Mouse (Mus musculus) heart, embryonic 14.5 days (tissue): Measurements from ENCODE around the gene Vgll2. TPM values are rescaled to one million over a fixed set of nuclear protein-coding genes. Genes with fewer than 3 reads are reported as not detected.

Experiments used
- ATAC-seq: fragments of 200-750 bp; cut with Nextera tagmentation; 2 replicates; pipeline ENCODE4 v1.8.0; 2017; ENCODE audit warnings: low read depth, moderate TSS enrichment; ENCODE audit not compliant: insufficient number of reproducible peaks, insufficient read depth, low FRiP score
- H3K27ac ChIP-seq, 2 experiments: fragments of 200-500 bp in 1 of 2; fragments of 300-500 bp in 1 of 2; sonication (generic) in 1 of 2; replicated peaks in 1 of 2; 2 replicates each; pipeline ENCODE4 v1.5.1; 2012 to 2014; ENCODE audit warnings: low read depth in 2 of 2, low read length in 2 of 2, control low read depth in 1 of 2, mild to moderate bottlenecking in 1 of 2, mixed read lengths in 1 of 2; ENCODE audit not compliant: control insufficient read depth in 1 of 2, insufficient read depth in 1 of 2
- H3K27me3 ChIP-seq: fragments of 300-500 bp; sonication (generic); 2 replicates; pipeline ENCODE4 v1.6.1; 2014; ENCODE audit warnings: mild to moderate bottlenecking, low read length, control low read depth; ENCODE audit not compliant: control insufficient read depth, insufficient read depth
- H3K36me3 ChIP-seq: fragments of 300-500 bp; sonication (generic); 2 replicates; pipeline ENCODE4 v1.6.1; 2014; ENCODE audit warnings: mild to moderate bottlenecking, control low read depth, low read length, mixed read lengths; ENCODE audit not compliant: control insufficient read depth, insufficient read depth
- H3K4me1 ChIP-seq, 2 experiments: fragments of 200-500 bp in 1 of 2; fragments of 300-500 bp in 1 of 2; sonication (generic) in 1 of 2; 2 replicates each; pipeline ENCODE4 v1.6.1; 2012 to 2014; ENCODE audit warnings: low read length in 2 of 2, control low read depth in 1 of 2, mixed read lengths in 1 of 2; ENCODE audit not compliant: control insufficient read depth in 2 of 2, insufficient read depth in 2 of 2
- H3K4me2 ChIP-seq: fragments of 300-500 bp; sonication (generic); 2 replicates; pipeline ENCODE4 v1.6.1; 2014; ENCODE audit warnings: mild to moderate bottlenecking, low read length
- H3K4me3 ChIP-seq, 2 experiments: fragments of 200-500 bp in 1 of 2; fragments of 300-500 bp in 1 of 2; sonication (generic) in 1 of 2; 2 replicates each; pipeline ENCODE4 v1.5.1; 2012 to 2014; ENCODE audit warnings: low read length in 2 of 2, mild to moderate bottlenecking in 2 of 2, control low read depth in 1 of 2, low read depth in 1 of 2, moderate library complexity in 1 of 2; ENCODE audit not compliant: control insufficient read depth in 1 of 2, insufficient read depth in 1 of 2
- H3K9ac ChIP-seq: fragments of 300-500 bp; sonication (generic); 2 replicates; pipeline ENCODE4 v1.6.1; 2014; ENCODE audit warnings: mild to moderate bottlenecking, low read length
- H3K9me3 ChIP-seq: fragments of 300-500 bp; sonication (generic); 2 replicates; pipeline ENCODE4 v1.6.1; 2016; ENCODE audit warnings: low read length, control low read depth; ENCODE audit not compliant: control insufficient read depth
- WGBS: fragments of 180-500 bp; shearing (Covaris S2); extraction: QIAGEN DNeasy Blood & Tissue Kit; methylation state at CpG from one replicate; pipeline ENCODE4 v1.1.7; 2014; 5-methylcytosine and 5-hydroxymethylcytosine counted together
- polyA plus RNA-seq: library from polyadenylated mRNA; unstranded; fragments of >200 nt; fragmentation: Nextera tagmentation; extraction: Ambion mirVana; gene quantifications from 2 replicates; pipeline ENCODE4 v1.2.1, GENCODE M21; 2014

The Vgll2 gene
- polyA plus RNA-seq, 1 experiment from 2014 or later: not detected

DNA sequence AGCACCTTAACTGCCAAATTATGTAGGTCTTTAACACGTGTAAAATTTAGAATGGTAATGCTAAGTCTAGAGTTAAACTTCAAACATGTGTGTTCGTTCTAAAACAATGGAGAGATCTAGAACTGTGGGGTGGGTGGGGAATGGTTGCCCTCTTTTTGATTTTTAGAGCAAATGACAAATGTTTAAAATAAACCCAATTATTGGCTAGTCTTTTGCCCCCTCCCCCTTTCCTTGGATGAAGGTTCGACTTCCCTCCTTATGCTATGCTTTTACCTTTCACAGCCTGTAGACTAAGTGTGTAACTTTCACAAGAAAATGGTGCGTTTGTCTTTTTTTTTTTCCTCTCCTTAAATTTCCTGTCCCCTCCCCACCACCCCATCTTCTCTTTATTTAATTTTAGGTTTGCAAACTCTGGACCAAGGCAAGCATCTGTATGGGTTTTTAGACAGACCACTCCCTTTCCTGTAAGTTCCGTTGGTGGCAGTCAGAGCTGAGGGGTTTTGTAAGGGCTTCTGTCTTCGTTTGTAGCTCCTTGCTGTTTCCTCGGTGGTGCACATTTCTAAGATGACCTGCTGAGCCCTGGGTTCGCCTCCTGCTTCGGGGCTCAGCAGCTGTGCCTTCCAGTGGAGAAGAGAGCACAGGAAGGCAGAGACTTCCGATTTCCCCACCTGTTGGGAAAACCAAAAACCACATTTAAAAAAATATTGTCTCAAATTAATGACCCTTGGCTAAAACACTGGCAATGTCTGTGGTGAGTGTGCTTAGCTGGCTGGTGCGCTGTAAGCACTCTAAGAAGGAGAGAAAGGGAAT is 6.5 kb downstream of the Vgll2 start:
- H3K4me1 ChIP-seq: peaks cover 0 to 8% of the 10 kb centered on the region in 2 experiments; a peak in 2 of 4 replicates
- 4% methylated on average over 11 of the region's 11 CpGs for WGBS
- H3K4me2 ChIP-seq: no peak overlapping the region
- H3K9me3 ChIP-seq: no peaks in the 10 kb centered on the region
- no peaks in the 10 kb centered on the region for H3K36me3 ChIP-seq
- no peak overlapping the region for H3K9ac ChIP-seq
- ATAC-seq: no peak
- no peak overlapping the region for H3K27ac ChIP-seq
- peaks cover 87% of the 10 kb centered on the region for H3K27me3 ChIP-seq
- H3K4me3 ChIP-seq: no peak overlapping the region

- Histone ChIP-seq H3K36me3 (no peaks in the 10 kb centered on the region), H3K27ac (no peak overlapping the region), H3K27me3 (peaks cover 79% of the 10 kb centered on the region), H3K4me3 (no peak overlapping the region), H3K4me1 (peaks cover 0 to 8% of the 10 kb centered on the region in 2 experiments; a peak in 2 of 4 replicates), H3K9ac (no peak overlapping the region), H3K9me3 (no peaks in the 10 kb centered on the region), H3K4me2 (peak overlapping the region; percentile 24)
- 4% methylated on average over 10 of the region's 10 CpGs for WGBS
- no peak for ATAC-seq
These were observed 7.2 kb downstream of the Vgll2 start for GRCm38 (mm10) chr10:52029421-52030080.

- peaks cover 37% of the 10 kb centered on the region for H3K27me3 ChIP-seq
- no peaks in the 10 kb centered on the region for H3K9me3 ChIP-seq
- no peak for ATAC-seq
- H3K4me1 ChIP-seq: no peaks in the 10 kb centered on the region
- no peak overlapping the region for H3K27ac ChIP-seq
- H3K4me2 ChIP-seq: no peak overlapping the region
- no peaks in the 10 kb centered on the region for H3K36me3 ChIP-seq
- H3K9ac ChIP-seq: no peak overlapping the region
- H3K4me3 ChIP-seq: no peak overlapping the region
These were observed 11.4 kb downstream of the Vgll2 start for GRCm38 (mm10) chr10:52033729-52034128.

DNA sequence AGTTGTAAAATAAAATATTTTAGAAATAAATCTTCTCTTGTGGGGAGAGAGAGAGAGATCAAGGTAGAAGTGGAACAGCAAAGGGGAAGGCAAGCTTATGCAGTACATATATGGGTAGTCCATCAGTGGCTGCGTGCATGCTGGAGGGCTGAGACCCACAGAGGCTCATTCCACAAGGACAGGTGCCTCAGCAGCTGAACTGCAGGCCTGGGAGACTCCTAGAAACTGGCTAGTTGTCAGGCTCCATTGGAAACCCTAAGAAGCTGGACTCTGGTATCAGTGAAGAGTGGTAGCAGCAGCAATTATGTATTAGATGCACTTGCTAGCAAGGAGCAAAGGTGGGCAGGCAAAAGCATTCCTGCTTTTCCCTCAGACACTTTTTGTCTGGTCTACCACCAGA is 17.1 kb downstream of the Vgll2 start:
- Histone ChIP-seq H3K4me2 (no peak overlapping the region), H3K9ac (no peak overlapping the region), H3K9me3 (no peaks in the 10 kb centered on the region), H3K36me3 (no peaks in the 10 kb centered on the region), H3K4me3 (no peak overlapping the region), H3K27ac (no peak overlapping the region), H3K4me1 (no peaks in the 10 kb centered on the region), H3K27me3 (no peaks in the 10 kb centered on the region)
- WGBS: 85% methylated on average over 1 of the region's 1 CpGs
- ATAC-seq: no peak

GRCm38 (mm10) chr10:52043086-52043485 is 20.8 kb downstream of the Vgll2 start:
- no peak overlapping the region for H3K27ac ChIP-seq
- no peaks in the 10 kb centered on the region for H3K36me3 ChIP-seq
- H3K4me1 ChIP-seq: no peaks in the 10 kb centered on the region
- 73% methylated on average over 5 of the region's 5 CpGs for WGBS
- no peaks in the 10 kb centered on the region for H3K27me3 ChIP-seq
- ATAC-seq: no peak
- no peak overlapping the region for H3K9ac ChIP-seq
- H3K4me3 ChIP-seq: no peak overlapping the region
- no peak overlapping the region for H3K4me2 ChIP-seq
- H3K9me3 ChIP-seq: no peaks in the 10 kb centered on the region

- Histone ChIP-seq H3K4me2 (no peak overlapping the region), H3K27ac (no peak overlapping the region), H3K4me3 (no peak overlapping the region), H3K27me3 (no peaks in the 10 kb centered on the region), H3K9ac (no peak overlapping the region), H3K4me1 (no peaks in the 10 kb centered on the region), H3K9me3 (no peaks in the 10 kb centered on the region), H3K36me3 (no peaks in the 10 kb centered on the region)
- WGBS: 31% methylated on average over 3 of the region's 3 CpGs
- ATAC-seq: no peak
These were observed 26.0 kb downstream of the Vgll2 start for GRCm38 (mm10) chr10:52048287-52048686.

DNA sequence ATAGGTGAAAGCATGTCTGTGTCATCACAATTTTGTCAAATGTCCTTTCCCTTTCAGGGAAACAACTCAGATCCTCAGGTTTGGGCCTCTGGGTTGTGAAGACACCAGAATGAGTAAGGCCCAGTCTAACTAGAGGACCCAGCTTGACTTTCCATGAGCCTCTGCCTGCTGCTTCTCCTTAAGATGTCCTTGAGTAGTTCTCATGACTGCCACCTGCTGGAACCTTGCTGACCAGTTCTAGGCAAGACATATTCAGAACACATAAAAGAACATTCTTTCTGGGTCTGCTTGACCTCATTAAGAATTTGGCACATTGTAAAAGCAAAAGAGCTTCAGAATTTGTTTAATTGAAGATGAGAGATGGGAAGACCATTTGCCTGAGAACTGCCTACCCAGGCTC is 50.2 kb downstream of the Vgll2 start:
- H3K9me3 ChIP-seq: no peaks in the 10 kb centered on the region
- no peaks in the 10 kb centered on the region for H3K27me3 ChIP-seq
- no peak overlapping the region for H3K9ac ChIP-seq
- no peak overlapping the region for H3K4me3 ChIP-seq
- no peaks in the 10 kb centered on the region for H3K4me1 ChIP-seq
- no peak overlapping the region for H3K4me2 ChIP-seq
- no peak overlapping the region for H3K27ac ChIP-seq
- H3K36me3 ChIP-seq: no peaks in the 10 kb centered on the region
- ATAC-seq: no peak
